Mouse (Mus musculus) heart, adult 2 months (tissue): ENCODE data around the gene Olfr794. TPM values are rescaled to one million over a fixed set of nuclear protein-coding genes. Genes with fewer than 3 reads are reported as not detected.

ENCODE experiments used
- DNase-seq, 2 experiments: peaks; one replicate each; pipeline ENCODE4 v3.0.0; 2021
- H3K27ac ChIP-seq: fragments of 200-600 bp; 2 replicates; pipeline ENCODE4 v1.8.1; 2022
- H3K27me3 ChIP-seq: fragments of 200-500 bp; 2 replicates; pipeline ENCODE4 v1.6.1; 2012; ENCODE audit warnings: mild to moderate bottlenecking, low read length, inconsistent platforms, mixed read lengths; ENCODE audit not compliant: control insufficient read depth, insufficient read depth
- H3K36me3 ChIP-seq: fragments of 200-500 bp; 2 replicates; pipeline ENCODE4 v1.6.1; 2012; ENCODE audit warnings: low read length, inconsistent platforms; ENCODE audit not compliant: control insufficient read depth, insufficient read depth
- H3K4me1 ChIP-seq: fragments of 200-500 bp; 2 replicates; pipeline ENCODE4 v1.6.1; 2011; ENCODE audit warnings: low read length; ENCODE audit not compliant: control insufficient read depth, insufficient read depth
- H3K4me3 ChIP-seq: fragments of 200-600 bp; 2 replicates; pipeline ENCODE4 v1.8.1; 2022
- H3K79me2 ChIP-seq: fragments of 200-500 bp; replicated peaks from 2 replicates; pipeline ENCODE4 v1.6.1; 2012; ENCODE audit warnings: mild to moderate bottlenecking, inconsistent platforms, low read length, moderate library complexity, mixed read lengths; ENCODE audit not compliant: control insufficient read depth, insufficient read depth
- H3K9ac ChIP-seq: fragments of 200-500 bp; 2 replicates; pipeline ENCODE4 v1.6.1; 2012; ENCODE audit warnings: low read depth, mild to moderate bottlenecking, control low read depth, inconsistent platforms, low read length, mixed read lengths
- CTCF ChIP-seq: fragments of 200-600 bp; IDR thresholded peaks from 2 replicates; pipeline ENCODE4 v1.8.1; 2022; ENCODE audit warnings: antibody characterized with exemption, mild to moderate bottlenecking, moderate library complexity
- EP300 ChIP-seq: fragments of 200-500 bp; IDR thresholded peaks from 2 replicates; pipeline ENCODE4 v1.6.1; 2011; ENCODE audit warnings: low read depth, low read length, control low read depth; ENCODE audit not compliant: insufficient read depth
- POLR2A ChIP-seq: fragments of 200-500 bp; IDR thresholded peaks from 2 replicates; pipeline ENCODE4 v1.6.1; 2011; ENCODE audit warnings: mild to moderate bottlenecking, low read depth, low read length, control low read depth; ENCODE audit not compliant: insufficient read depth
- WGBS: fragments of 180-500 bp; shearing (Covaris S2); methylation state at CpG from one replicate; pipeline ENCODE4 v1.1.7; 2018; 5-methylcytosine and 5-hydroxymethylcytosine counted together
- intact Hi-C: fragments of 180-260 bp; cut with DNase I; formaldehyde crosslinking; loops from one replicate; pipeline ENCODE4 v1.15.1; 2025
- microRNA-seq, 2 experiments: library from miRNA; unstranded; fragments of <30 nt; microRNA quantifications; one replicate each; pipeline ENCODE4 v1.2.0; 2021
- polyA plus RNA-seq: library from polyadenylated mRNA; depleted of rRNA; stranded (reverse); fragments of >200 nt; gene quantifications from 2 replicates; pipeline ENCODE4 v1.2.3, GENCODE M21; 2012; rRNA removed
- total RNA-seq, 2 experiments: library from RNA; stranded (reverse); gene quantifications; 2 replicates each; pipeline ENCODE4 v1.2.3; 2021

Olfr794 gene
- total and polyA plus RNA-seq, 3 experiments, result not detected

DNA sequence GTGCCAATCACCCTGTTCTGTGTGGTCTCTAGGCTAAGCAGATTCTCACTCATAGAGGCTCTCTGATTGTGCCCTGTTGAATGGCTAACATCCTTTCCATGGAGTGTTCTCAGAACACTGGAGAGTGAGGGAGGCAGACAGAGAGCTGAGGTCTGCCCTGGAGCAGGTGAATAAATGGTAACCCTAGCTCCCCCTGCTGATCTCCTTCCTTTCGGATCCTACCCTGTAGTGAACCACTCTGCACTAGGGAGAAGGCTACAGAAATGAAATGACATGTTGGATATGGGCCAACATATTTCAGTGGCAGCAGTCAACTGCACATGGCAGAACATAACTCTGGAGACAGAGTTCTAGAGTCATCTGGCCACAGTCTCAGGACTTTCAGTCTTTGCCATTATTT lies 54.3 kb downstream of the Olfr794 start:
- DNase-seq, result no peak
- no peaks in the 10 kb centered on the region for H3K79me2 ChIP-seq
- TF ChIP-seq POLR2A (no peak), CTCF (no peak), EP300 (no peak)
- no peak overlapping the region for H3K4me3 ChIP-seq
- H3K27me3 ChIP-seq, result no peaks in the 10 kb centered on the region
- WGBS, result 29% methylated on average over 1 of the region's 1 CpGs
- no peak overlapping the region for H3K9ac ChIP-seq
- no peaks in the 10 kb centered on the region for H3K4me1 ChIP-seq
- H3K27ac ChIP-seq, result no peak overlapping the region
- no peaks in the 10 kb centered on the region for H3K36me3 ChIP-seq
- intact Hi-C loops, result no loop called here

Small RNA genes lying within 50 kb of the gene (microRNA-seq; reads per million reads assigned to microRNA genes)
- gene Gm23252, result 0 reads per million in 2 experiments

Other genes starting within 250 kb of the Olfr794 start
- gene Olfr780, start 249.5 kb upstream of the Olfr794 start, total RNA-seq, result not detected
- not detected in 2 replicates for gene Olfr780, start 249.5 kb upstream of the Olfr794 start, polyA plus RNA-seq
- gene Olfr781, start 238.8 kb upstream of the Olfr794 start, total RNA-seq, result not detected
- not detected in 2 replicates for gene Olfr781, start 238.8 kb upstream of the Olfr794 start, polyA plus RNA-seq
- gene Olfr782, start 218.8 kb upstream of the Olfr794 start, total RNA-seq, result not detected
- gene Olfr782, start 218.8 kb upstream of the Olfr794 start, polyA plus RNA-seq, result not detected in 2 replicates
- under 1 TPM; 0.07 to 0.10 TPM for gene Olfr784, start 183.6 kb upstream of the Olfr794 start, total RNA-seq
- gene Olfr784, start 183.6 kb upstream of the Olfr794 start, polyA plus RNA-seq, result 0.06 TPM in 1 of 2 replicates, not detected in the other
- gene Olfr785, start 162.2 kb upstream of the Olfr794 start, total RNA-seq, result not detected
- gene Olfr785, start 162.2 kb upstream of the Olfr794 start, polyA plus RNA-seq, result not detected in 2 replicates
- not detected for gene Olfr786, start 140.3 kb upstream of the Olfr794 start, total RNA-seq
- not detected in 2 replicates for gene Olfr786, start 140.3 kb upstream of the Olfr794 start, polyA plus RNA-seq
- not detected for gene Olfr787, start 105.8 kb upstream of the Olfr794 start, total RNA-seq
- gene Olfr787, start 105.8 kb upstream of the Olfr794 start, polyA plus RNA-seq, result not detected in 2 replicates
- not detected for gene Olfr788, start 96.7 kb upstream of the Olfr794 start, total RNA-seq
- gene Olfr788, start 96.7 kb upstream of the Olfr794 start, polyA plus RNA-seq, result not detected in 2 replicates
- gene Olfr789, start 82.9 kb upstream of the Olfr794 start, total RNA-seq, result not detected
- not detected in 2 replicates for gene Olfr789, start 82.9 kb upstream of the Olfr794 start, polyA plus RNA-seq
- not detected for gene Olfr790, start 69.2 kb upstream of the Olfr794 start, total RNA-seq
- gene Olfr790, start 69.2 kb upstream of the Olfr794 start, polyA plus RNA-seq, result not detected in 2 replicates
- gene Olfr791, start 45.9 kb upstream of the Olfr794 start, total RNA-seq, result not detected
- gene Olfr791, start 45.9 kb upstream of the Olfr794 start, polyA plus RNA-seq, result not detected in 2 replicates
- not detected for gene Olfr792, start 28.5 kb upstream of the Olfr794 start, total RNA-seq
- gene Olfr792, start 28.5 kb upstream of the Olfr794 start, polyA plus RNA-seq, result not detected in 2 replicates
- not detected for gene Olfr796, start 44.9 kb downstream of the Olfr794 start, total RNA-seq
- not detected in 2 replicates for gene Olfr796, start 44.9 kb downstream of the Olfr794 start, polyA plus RNA-seq
- not detected for gene Olfr798, start 60.3 kb downstream of the Olfr794 start, total RNA-seq
- gene Olfr798, start 60.3 kb downstream of the Olfr794 start, polyA plus RNA-seq, result not detected in 2 replicates
- not detected for gene Olfr799, start 69.8 kb downstream of the Olfr794 start, total RNA-seq
- gene Olfr799, start 69.8 kb downstream of the Olfr794 start, polyA plus RNA-seq, result not detected in 2 replicates
- gene Olfr800, start 90.0 kb downstream of the Olfr794 start, total RNA-seq, result not detected
- gene Olfr800, start 90.0 kb downstream of the Olfr794 start, polyA plus RNA-seq, result not detected in 2 replicates
- not detected for gene Olfr801, start 106.2 kb downstream of the Olfr794 start, total RNA-seq
- gene Olfr801, start 106.2 kb downstream of the Olfr794 start, polyA plus RNA-seq, result not detected in 2 replicates
- not detected for gene Olfr802, start 120.5 kb downstream of the Olfr794 start, total RNA-seq
- not detected in 2 replicates for gene Olfr802, start 120.5 kb downstream of the Olfr794 start, polyA plus RNA-seq
- not detected for gene Olfr803, start 126.6 kb downstream of the Olfr794 start, total RNA-seq
- gene Olfr803, start 126.6 kb downstream of the Olfr794 start, polyA plus RNA-seq, result not detected in 2 replicates
- gene Olfr804, start 135.6 kb downstream of the Olfr794 start, total RNA-seq, result not detected
- not detected in 2 replicates for gene Olfr804, start 135.6 kb downstream of the Olfr794 start, polyA plus RNA-seq
- gene Olfr805, start 161.7 kb downstream of the Olfr794 start, total RNA-seq, result not detected
- not detected in 2 replicates for gene Olfr805, start 161.7 kb downstream of the Olfr794 start, polyA plus RNA-seq
- not detected for gene Olfr806, start 174.3 kb downstream of the Olfr794 start, total RNA-seq
- not detected in 2 replicates for gene Olfr806, start 174.3 kb downstream of the Olfr794 start, polyA plus RNA-seq
- not detected for gene Olfr807, start 190.1 kb downstream of the Olfr794 start, total RNA-seq
- gene Olfr807, start 190.1 kb downstream of the Olfr794 start, polyA plus RNA-seq, result not detected in 2 replicates
- gene Olfr808, start 197.8 kb downstream of the Olfr794 start, total RNA-seq, result not detected
- not detected in 2 replicates for gene Olfr808, start 197.8 kb downstream of the Olfr794 start, polyA plus RNA-seq
- not detected for gene Olfr809, start 207.0 kb downstream of the Olfr794 start, total RNA-seq
- gene Olfr809, start 207.0 kb downstream of the Olfr794 start, polyA plus RNA-seq, result not detected in 2 replicates
- not detected for gene Olfr810, start 227.3 kb downstream of the Olfr794 start, total RNA-seq
- not detected in 2 replicates for gene Olfr810, start 227.3 kb downstream of the Olfr794 start, polyA plus RNA-seq
- not detected for gene Olfr811, start 236.7 kb downstream of the Olfr794 start, total RNA-seq
- not detected in 2 replicates for gene Olfr811, start 236.7 kb downstream of the Olfr794 start, polyA plus RNA-seq